Mouse (Mus musculus) megakaryocyte-erythroid progenitor cell, adult 5-6 weeks (primary cell): ENCODE measurements around the gene Ntn5. TPM values are rescaled to one million over a fixed set of nuclear protein-coding genes. Genes with fewer than 3 reads are reported as not detected.

ENCODE experiments used
- ATAC-seq: replicated peaks from 2 replicates; pipeline ENCODE4 v1.8.0; 2016; ENCODE audit warnings: mild to moderate bottlenecking, inconsistent platforms; ENCODE audit not compliant: severe bottlenecking, poor library complexity, low FRiP score, low TSS enrichment
- total RNA-seq, 2 experiments: library from RNA; stranded (forward) in 1 of 2; stranded (reverse) in 1 of 2; fragments of 200-1000, 215-1000 nt in 1 of 2; fragments of >200 nt in 1 of 2; fragmentation: Nextera tagmentation in 1 of 2; gene quantifications; 2 replicates each; pipeline ENCODE4 v1.2.3; 2014 to 2017

The Ntn5 gene
- total RNA-seq, 2 experiments from 2014 or later, result not detected

DNA sequence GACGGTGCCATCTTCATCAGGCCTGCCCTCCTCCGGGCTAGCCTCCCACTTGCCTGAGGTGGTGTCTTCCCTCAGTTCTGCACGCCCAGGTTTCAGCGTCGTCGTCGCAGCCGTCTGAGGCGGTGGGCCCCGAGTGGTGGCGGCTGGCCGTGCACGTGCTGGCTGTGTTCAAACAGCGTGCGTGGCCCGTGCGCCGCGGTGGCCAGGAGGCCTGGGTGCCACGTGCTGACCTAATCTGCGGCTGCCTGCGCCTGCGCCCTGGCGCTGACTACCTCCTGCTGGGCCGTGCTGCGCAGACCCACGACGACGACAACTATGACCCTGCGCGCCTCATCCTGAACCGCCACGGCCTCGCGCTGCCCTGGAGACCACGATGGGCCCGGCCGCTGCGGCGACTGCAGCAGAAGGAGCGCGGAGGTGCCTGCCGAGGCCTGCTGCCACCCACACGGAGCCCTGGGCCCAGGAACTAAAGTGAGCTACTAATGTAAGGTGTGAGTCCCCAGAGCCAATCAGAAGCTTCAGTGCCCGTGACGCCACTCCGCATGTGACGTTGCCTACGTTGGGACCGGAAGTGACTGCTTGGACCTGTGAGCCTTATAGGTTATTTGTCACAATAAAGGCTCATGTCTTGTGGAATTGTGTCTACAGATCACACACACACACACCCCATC lies 10.2 kb downstream of the Ntn5 start, which contains the start of gene Sec1:
Gene Sec1 (minus strand): TSS at position 482 of the 671 bp plus-strand sequence.
- ATAC-seq, result no peak

DNA sequence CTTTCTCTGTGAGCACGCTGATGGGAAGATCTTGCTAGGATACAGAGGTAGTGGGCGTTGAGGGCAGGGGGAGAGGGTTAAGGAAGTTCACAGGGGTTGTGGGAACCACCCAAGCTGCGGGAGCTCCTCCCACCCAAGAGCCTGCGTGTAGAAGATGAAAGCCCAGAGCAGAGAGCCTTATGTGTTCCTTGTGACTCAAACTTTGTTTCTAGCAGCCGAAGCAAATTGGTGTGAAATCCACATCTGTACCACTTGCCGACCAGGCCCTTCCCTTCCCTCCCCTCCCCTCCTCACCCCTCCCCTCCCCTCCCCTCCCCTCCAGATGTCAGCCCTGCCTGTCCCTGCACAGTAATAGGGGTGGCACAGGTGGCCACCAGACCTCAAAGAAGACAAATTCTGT lies 11.3 kb downstream of the Ntn5 start:
- no peak for ATAC-seq

DNA sequence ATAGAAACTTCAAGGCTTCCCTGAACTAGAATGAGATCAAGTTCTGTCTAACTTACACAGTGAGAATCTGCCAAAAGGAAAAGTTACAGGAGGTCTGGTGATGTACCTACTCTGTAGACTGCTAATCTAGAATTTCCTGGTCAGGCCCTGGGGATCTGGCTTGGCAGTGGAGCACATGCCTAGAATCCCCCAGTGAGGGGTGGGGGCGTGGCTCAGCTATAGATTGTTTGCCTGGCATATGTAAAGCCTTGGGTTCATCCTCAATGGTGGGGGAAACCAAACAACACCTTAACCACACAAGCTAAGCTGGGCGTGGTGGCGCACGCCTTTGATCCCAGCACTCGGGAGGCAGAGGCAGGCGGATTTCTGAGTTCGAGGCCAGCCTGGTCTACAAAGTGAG lies 14.1 kb downstream of the Ntn5 start:
- ATAC-seq, result no peak

DNA sequence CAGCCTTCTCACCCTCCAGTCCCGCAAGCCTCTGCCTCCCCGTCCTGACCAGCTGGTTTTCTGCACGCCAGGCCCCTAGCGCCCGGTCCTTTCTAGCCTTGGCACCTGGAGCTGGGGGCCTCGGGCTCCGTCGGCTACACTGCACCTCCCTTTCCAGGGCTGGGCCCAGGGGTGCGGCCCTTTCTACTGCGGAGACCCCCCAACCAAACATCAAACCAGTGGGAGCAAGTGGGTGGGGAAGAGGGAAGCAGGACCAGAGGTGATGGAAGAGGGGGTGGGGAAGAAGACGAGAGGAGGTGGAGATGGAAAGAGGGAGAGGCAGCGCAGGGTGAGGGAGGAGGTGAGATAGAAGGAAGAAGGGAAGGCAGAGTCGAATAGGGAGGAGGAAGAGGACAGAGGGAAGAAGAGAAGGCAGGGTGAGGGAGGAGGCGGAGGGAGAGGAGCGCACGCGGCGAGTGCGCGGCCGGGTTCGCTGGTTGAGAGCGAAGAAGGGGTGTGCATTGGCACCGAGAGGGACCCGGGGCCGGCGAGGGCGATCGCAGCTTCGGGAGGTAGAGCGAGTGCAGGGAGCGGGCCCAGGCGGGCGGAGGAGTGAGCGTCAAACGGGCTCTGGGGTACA lies 15.8 kb downstream of the Ntn5 start, which contains the start of gene Car11:
Gene Car11 (plus strand): TSS at position 321 of the 619 bp plus-strand sequence.
- no peak for ATAC-seq

DNA sequence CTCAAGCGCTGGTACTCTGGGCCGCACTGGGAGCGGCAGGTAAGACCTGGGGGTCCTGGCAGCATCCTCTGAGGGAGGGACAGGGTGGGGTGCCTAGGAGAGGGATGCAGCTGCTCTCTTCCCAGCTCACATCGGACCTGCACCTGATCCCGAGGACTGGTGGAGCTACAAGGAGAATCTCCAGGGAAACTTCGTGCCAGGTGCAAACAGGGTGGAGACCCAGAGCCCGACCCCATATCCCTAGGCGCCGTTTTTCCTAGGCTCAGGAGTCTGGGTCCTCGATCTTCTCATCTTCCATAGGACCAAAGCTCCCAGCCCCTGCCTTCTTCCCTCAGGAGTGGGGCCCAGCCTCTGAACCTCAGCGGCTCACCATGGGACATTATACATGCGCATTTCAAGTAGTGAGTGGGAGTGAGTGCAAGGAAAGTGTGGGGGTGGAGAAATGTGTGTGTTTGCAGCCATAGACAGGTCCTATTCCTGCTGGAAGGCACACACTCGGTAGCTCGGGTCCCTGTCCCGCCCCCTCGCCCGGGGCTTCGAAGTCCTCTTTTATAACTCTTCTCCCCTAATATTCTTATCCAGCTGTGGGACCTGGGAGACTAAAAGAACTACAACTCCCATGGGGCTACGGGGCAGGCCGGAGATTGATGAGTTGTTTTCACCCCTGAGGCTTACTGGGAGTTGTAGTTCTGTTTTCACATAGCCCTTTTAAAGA lies 16.6 kb downstream of the Ntn5 start:
- no peak for ATAC-seq

DNA sequence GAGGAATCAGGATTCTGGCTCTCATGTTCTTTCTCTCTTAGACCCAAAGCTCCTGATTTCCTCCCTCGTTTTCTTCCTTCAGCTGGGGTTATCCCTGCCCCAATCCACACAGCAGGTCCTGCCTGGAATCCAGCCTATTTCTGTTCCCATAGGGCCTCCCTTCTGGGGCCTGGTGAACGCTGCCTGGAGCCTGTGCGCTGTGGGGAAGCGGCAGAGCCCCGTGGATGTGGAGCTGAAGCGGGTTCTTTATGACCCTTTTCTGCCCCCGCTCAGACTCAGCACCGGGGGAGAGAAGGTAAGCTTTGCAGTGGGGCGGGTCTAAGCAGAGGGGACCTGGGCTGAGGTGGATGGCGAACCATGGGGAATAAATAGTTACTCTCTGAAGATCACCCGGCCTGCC lies 17.2 kb downstream of the Ntn5 start:
- ATAC-seq, result no peak

DNA sequence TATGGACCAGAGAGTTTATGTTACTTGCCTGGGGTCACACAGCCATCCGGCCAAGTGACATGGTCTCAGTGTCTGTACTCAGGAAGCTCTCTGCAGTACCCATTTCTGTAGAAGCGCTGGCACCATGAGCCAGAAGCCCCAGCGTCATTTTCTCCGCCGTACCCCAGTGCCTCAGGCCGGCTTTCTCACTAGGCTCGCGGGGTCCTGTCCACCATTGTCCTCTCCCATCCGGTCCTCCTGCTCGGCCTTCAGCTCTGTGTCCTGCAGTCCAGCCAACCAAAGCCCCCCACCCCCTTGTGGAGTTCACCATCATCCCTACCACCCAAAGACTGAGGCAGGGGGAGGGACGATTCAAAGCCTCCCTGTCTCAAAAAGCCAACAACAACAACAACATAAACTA lies 17.8 kb downstream of the Ntn5 start:
- no peak for ATAC-seq

DNA sequence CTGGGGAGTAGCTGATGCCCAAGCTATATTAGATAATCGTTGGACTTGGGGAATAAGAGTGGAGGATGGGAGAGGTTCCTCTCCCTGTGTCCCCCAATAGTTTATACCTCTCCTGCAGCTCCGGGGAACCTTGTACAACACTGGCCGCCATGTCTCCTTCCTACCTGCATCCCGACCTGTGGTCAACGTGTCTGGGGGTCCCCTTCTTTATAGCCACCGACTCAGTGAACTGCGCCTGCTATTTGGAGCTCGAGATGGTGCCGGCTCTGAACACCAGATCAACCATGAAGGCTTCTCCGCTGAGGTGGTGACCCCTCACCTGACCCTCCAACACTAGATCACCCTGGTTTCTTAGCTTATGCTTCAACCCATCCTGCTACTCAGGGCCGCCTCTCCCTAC lies 18.5 kb downstream of the Ntn5 start:
- no peak for ATAC-seq

DNA sequence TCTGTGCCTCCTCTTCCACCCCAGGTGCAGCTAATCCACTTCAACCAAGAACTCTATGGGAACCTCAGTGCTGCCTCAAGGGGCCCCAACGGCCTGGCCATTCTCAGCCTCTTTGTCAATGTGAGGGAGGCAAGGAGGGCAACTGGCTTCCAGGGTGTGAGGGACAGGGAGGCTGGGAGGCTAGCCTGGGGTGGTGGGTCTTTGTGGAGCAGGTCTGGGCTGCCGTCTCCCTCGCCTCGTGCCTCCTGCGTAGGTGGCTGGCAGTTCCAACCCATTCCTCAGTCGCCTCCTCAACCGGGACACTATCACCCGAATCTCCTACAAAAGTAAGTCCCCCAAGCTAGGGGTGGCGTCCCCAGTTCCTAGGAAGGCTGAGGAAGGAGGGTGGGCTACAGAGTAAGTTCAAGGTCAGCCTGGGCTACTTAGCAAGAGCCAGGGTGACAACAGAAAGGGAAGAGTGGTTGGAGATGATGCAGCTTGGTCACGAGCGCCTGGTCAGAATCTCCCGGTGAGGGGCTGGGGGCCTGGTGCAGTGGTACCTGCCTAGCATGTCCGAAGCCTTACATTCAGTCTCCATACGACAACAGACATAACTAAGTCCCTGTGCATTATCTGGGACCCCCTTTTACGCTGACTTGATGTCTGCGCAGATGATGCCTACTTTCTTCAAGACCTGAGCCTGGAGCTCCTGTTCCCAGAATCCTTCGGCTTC lies 19.1 kb downstream of the Ntn5 start:
- no peak for ATAC-seq

DNA sequence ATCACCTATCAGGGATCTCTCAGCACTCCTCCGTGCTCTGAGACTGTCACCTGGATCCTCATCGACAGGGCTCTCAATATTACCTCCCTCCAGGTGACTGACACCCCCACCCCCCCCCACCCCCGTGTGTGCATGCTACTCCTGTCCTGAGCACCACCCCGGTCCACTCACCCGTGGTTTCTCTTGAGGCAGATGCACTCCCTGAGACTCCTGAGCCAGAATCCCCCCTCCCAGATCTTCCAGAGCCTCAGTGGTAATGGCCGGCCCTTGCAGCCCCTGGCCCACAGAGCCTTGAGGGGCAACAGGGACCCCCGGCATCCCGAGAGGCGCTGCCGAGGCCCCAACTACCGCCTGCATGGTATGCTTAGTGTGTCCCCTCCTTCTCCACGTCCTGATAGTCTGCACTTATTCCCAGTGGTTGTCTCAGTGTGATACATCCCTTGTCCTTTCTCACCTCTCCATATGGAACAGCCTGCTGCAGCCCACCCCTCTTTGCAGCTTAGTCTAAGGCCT lies 19.8 kb downstream of the Ntn5 start:
- ATAC-seq, result no peak

DNA sequence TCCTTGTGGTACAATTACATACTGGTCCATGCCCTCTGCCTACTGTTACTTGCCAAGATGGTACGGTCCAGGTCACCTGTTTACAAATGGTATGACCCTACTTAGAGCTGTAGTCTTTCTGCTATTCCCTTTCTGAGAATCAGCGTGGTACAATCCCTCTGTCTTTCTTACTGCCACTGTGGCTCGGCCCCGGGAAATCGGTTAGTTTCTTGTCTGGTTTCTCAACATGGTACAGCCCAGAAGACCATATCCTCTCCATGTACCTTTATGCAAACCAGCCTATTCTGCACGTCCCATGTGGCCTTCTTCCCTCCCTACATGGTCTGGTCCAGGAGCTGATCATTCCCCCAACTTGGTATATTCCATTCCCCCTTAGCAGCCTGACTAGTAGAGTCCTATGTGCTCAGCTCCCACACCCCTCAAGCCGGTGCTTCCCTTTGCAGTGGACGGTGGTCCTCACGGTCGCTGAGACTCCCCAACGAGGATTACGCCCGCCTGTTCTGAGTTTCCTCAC lies 20.3 kb downstream of the Ntn5 start:
- peak; percentile 46 for ATAC-seq

DNA sequence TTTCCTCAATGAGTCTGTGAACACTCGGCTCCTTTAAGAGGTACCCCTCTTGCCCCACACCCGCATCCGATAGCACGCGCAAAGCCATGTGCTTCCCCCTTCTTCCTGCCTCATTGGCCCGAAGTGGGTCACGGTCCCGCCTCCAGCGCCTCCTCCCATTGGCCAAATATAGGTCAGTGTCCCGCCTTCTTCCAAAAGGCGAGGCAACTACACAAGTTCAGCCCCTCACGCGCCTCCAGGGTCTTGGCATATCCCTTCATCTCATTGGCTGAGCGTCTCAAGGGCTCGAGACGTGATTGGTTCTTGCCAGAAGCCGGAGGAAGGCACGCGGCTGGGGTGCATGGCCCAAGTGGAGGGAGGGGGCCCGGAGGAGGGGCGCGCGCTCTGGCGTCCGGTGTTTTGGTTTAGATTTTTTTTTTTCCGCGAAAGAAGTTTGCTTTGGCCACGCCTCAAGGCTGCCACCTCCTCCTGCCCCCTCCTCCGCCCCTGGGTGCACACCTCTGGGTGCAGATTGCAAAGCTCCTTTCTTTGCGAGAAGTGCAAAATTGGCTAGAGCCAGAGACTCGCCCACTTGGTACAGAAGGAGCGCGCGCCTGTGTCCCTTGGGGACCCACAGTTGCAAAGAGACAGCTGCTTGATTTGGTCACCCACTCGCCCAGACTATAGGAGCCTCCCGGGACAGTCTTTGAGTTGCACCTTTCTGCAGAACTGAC lies 21.1 kb downstream of the Ntn5 start, which contains the start of gene Dbp:
Gene Dbp (plus strand): TSS at position 359 of the 713 bp plus-strand sequence.
- peak; percentile 75 for ATAC-seq

DNA sequence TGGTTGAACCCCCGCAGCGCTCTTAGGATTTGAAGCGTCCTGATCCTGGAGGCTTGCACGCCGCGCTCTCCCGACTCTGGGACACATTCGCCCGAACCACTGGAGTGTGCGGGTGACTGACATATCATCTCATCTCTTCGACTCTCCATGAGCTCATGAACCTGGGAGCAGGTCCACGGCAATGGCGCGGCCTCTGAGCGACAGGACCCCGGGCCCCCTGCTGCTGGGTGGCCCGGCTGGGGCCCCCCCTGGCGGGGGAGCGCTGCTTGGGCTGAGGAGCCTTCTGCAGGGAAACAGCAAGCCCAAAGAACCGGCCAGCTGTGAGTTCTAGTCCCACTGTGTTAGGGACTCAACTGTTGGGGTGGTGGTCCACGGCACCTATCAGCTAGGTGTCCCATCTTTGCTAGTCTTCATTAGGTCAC lies 21.6 kb downstream of the Ntn5 start:
- ATAC-seq, result no peak

DNA sequence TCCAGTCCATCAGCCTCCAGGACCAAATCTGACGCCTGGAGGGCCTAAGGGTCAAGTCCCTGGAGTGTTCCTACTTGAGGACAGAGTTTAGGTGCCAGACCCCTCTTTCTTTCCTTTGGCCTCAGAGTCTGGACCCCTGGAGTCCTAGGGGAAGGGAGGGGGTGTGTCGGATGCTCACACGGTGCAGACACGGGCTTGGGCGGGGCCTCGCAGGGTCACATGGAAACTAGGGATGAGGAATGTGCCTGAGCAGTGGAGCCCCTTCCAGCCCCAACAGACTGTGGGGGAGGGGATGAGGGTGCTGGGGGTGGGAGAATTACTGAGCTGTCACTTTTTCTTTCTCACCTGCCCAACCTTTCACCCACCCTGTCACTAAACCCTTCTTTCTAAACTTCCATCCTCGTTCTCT lies 22.1 kb downstream of the Ntn5 start:
- no peak for ATAC-seq

DNA sequence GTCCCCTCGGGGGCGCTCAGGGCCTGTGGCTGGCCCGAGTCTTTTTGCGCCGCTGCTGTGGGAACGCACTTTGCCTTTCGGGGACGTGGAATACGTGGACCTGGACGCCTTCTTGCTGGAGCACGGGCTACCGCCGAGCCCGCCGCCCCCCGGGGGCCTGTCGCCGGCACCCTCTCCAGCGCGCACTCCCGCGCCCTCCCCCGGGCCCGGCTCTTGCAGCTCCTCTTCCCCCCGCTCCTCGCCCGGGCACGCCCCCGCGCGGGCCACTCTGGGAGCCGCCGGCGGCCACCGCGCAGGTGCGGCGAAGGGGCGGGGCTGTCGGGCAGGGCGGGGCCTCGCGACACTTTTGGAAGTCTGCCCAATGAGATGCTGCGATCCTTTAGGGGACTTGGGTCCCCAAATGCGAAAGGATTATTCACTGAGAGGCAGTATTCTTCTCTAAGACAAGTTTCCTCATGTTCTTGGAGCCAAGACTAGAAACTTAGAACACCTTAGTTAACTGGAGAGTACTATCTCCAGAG lies 23.0 kb downstream of the Ntn5 start:
- ATAC-seq, result no peak

DNA sequence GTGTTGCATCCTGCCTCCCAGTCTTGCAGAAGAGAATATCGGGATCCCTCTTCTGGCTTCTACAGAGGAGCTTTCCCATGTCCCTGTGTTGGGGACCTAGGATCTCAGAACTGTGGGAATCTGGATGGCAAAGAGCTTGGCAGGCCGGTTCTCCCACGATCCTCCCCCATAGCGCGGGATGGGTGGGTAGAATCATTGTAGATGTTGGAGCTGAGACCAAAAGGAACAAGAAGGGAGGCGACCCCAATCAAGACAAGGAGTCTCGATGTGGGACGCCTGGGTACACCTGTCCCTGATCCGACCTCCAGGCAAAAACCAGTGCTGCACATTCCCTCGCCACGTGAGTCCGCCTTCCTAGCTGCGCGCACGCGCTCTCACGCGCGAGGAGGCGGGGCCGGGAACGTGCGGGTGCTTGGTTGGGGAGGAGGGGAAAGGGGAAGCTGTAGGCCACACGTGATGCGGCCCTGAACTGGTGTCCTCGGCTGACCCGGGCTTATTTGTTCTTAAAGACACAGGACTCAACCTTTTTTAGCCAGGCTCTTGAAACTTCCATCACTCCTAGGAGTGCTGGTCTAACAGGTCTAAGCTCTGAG lies 23.6 kb downstream of the Ntn5 start:
- peak; percentile 32 for ATAC-seq

DNA sequence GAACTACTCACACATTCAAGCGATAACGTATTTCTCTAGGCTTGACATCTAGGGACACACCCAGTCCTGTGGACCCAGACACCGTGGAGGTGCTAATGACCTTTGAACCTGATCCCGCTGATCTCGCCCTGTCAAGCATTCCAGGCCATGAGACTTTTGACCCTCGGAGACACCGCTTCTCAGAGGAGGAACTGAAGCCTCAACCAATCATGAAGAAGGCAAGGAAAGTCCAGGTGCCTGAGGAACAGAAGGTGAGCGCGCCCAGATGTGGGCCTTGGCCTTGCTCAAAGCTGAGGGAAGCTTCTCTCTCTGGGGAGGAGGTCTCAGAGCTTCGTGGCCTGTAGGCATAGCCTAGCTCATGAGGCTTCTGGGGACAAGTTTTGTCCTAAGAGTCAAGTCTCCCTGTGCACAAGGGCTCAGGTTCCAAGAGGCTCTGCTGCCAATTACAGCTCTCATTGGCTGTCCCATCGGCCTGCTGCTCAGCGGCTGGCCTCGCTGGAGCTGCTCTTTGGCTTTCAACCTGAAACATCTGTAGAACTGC lies 24.5 kb downstream of the Ntn5 start:
- no peak for ATAC-seq

DNA sequence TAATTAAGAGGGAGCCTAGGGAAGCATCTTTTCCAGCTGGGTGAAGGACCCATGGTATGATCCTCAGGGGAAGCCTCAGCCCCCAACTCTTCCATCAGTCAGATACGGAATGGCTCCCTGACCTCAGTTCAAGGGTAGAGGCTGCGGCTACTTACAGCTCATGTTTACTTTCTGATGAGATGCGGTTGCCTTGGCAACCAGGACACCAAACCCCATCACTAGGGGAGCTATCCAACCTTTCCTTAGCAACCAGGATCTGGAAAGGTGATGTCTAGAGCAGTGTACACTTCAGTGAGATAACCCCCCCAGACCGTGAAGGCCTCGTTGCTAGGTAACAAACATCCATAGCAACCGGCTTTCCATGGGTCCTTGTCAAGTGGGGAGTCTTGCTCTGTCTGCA lies 25.2 kb downstream of the Ntn5 start:
- no peak for ATAC-seq
